Mouse (Mus musculus): ENCODE data around the gene S100pbp.

GRCm38 (mm10) chr4:129105356-129105755 lies 84.2 kb downstream of the S100pbp start, which contains the start of gene Tmem54:
- no peak for TF ChIP-seq CTCF (IDR thresholded peaks at IDR 0.05; ENCODE audit: insufficient read depth, low read depth, low read length)
- TF ChIP-seq POLR2A (IDR thresholded peaks at IDR 0.05; ENCODE audit: insufficient read depth, low read depth, low read length), result no peak
